Mouse (Mus musculus): ENCODE measurements around the gene Gse1.

DNA sequence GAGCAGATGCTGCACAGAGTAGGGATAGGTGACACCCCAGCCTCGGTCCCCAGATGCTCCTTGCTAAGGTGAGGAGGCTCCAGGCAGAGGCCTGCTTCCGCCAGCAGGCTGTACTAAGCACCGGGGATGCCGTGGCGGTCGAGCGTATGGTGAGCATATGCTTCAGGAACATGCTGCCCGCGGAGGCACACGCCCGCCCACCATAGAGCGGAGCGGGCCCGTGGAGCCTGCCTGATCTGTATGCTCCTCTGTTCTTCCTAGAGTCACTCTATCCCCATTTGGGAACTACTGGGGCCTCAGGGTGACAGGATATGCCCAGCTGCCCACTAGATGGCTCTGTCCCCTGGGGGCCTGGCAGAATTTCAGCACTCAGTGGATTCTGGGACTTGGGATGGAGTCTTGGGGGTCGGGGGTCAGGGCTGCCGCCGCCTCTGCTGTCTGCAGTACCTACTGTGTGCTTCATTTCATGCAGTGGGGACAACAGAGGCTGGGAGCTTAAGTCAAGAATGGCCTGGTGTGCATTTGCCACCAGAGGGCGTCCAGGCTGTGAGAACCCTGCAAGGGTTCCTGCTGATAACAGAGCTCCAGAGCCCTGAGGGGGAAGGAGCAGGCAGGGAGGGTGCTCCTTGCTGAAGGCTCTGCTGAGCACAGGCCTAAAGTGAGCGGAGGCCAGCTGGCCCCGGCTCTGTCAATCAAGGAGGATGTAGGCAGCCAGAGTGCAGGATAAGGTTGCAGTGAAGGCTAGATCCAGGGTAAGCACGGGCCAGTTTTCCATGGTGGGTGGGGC is 60.1 kb downstream of the Gse1 start:
- peak; percentile 82 for TF ChIP-seq CTCF (IDR thresholded peaks at IDR 0.05; ENCODE audit: control insufficient read depth, insufficient read depth, low read length)
- TF ChIP-seq POLR2A (IDR thresholded peaks at IDR 0.05; ENCODE audit: borderline replicate concordance, control insufficient read depth, low read depth, low read length): no peak
